Mouse (Mus musculus) kidney, embryonic 16.5 days (tissue): ENCODE measurements at regions not wholly inside any gene's neighbourhood (a gene's known extent, or its start where the extent isn't known, plus 50 kb on each side); places are given as distances from the start of the nearest gene placed in this dataset.
A peak's percentile ranks its signal among the peaks of the same experiment; 100 is the strongest.

Experiments
- ATAC-seq: fragments of 200-750 bp; cut with Nextera tagmentation; 2 replicates; pipeline ENCODE4 v1.8.0; 2017; ENCODE audit warnings: moderate TSS enrichment; ENCODE audit not compliant: low FRiP score, low TSS enrichment
- H3K27ac ChIP-seq: fragments of 300-500 bp; sonication (generic); 2 replicates; pipeline ENCODE4 v1.5.1; 2014; ENCODE audit warnings: low read length
- H3K27me3 ChIP-seq: fragments of 300-500 bp; sonication (generic); 2 replicates; pipeline ENCODE4 v1.6.1; 2014; ENCODE audit warnings: low read length, control low read depth, mixed read lengths; ENCODE audit not compliant: insufficient read depth
- H3K36me3 ChIP-seq: fragments of 300-500 bp; sonication (generic); 2 replicates; pipeline ENCODE4 v1.6.1; 2014; ENCODE audit warnings: low read length, control low read depth, mixed read lengths; ENCODE audit not compliant: insufficient read depth
- H3K4me1 ChIP-seq: fragments of 300-500 bp; sonication (generic); 2 replicates; pipeline ENCODE4 v1.6.1; 2014; ENCODE audit warnings: low read length, control low read depth, mixed read lengths; ENCODE audit not compliant: insufficient read depth
- H3K4me2 ChIP-seq: fragments of 300-500 bp; sonication (generic); replicated peaks from 2 replicates; pipeline ENCODE4 v1.6.1; 2014; ENCODE audit warnings: low read depth, low read length
- H3K4me3 ChIP-seq: fragments of 300-500 bp; sonication (generic); 2 replicates; pipeline ENCODE4 v1.5.1; 2014; ENCODE audit warnings: mild to moderate bottlenecking, low read length
- H3K9ac ChIP-seq: fragments of 300-500 bp; sonication (generic); replicated peaks from 2 replicates; pipeline ENCODE4 v1.6.1; 2014; ENCODE audit warnings: low read length
- H3K9me3 ChIP-seq: fragments of 300-500 bp; sonication (generic); 2 replicates; pipeline ENCODE4 v1.6.1; 2016; ENCODE audit warnings: low read length, control low read depth
- WGBS: fragments of 180-500 bp; shearing (Covaris S2); extraction: QIAGEN DNeasy Blood & Tissue Kit; methylation state at CpG from one replicate; pipeline ENCODE4 v1.1.7; 2014; 5-methylcytosine and 5-hydroxymethylcytosine counted together

GRCm38 (mm10) chr4:5379215-5379614, 586.1 kb upstream of the Impad1 start:
- H3K4me3 ChIP-seq: no peak overlapping the region
- ATAC-seq: no peak
- 70% methylated on average over 1 of the region's 1 CpGs for WGBS

GRCm38 (mm10) chr4:5358274-5358673, 565.1 kb upstream of the Impad1 start:
- H3K4me1 ChIP-seq: no peaks in the 10 kb centered on the region
- H3K27me3 ChIP-seq: no peaks in the 10 kb centered on the region
- no peaks in the 10 kb centered on the region for H3K9me3 ChIP-seq
- no peaks in the 10 kb centered on the region for H3K36me3 ChIP-seq
- no peak overlapping the region for H3K4me3 ChIP-seq
- ATAC-seq: no peak
- 95% methylated on average over 1 of the region's 1 CpGs for WGBS
- H3K27ac ChIP-seq: no peak overlapping the region
- no peak overlapping the region for H3K9ac ChIP-seq
- H3K4me2 ChIP-seq: no peak overlapping the region

More at GRCm38 (mm10) chr4:5379215-5379614, 586.1 kb upstream of the Impad1 start:
- H3K9me3 ChIP-seq: no peaks in the 10 kb centered on the region
- H3K4me2 ChIP-seq: no peak overlapping the region
- no peaks in the 10 kb centered on the region for H3K4me1 ChIP-seq
- no peaks in the 10 kb centered on the region for H3K36me3 ChIP-seq
- H3K9ac ChIP-seq: no peak overlapping the region
- no peak overlapping the region for H3K27ac ChIP-seq
- H3K27me3 ChIP-seq: no peaks in the 10 kb centered on the region

DNA sequence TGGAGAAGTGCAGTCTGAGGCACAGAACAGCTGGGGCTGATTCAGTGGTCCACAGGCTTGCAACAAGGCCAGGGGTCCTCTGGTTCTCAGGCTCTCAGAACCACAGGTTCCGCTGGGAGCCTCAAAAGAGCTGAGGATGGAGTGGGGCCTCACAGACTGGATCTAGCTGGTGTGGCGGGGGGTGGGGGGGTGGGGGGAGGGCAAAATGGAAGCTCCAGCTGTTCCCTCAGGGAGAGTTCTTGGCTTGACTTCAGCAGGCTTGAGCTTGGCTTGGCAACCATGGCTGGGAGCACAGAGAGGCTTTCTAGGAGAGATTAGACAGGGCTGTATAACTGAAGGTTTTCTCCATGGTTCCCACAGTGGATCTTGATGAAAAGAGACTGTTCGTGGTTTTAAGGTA, 553.1 kb upstream of the Impad1 start:
- no peak overlapping the region for H3K4me2 ChIP-seq
- no peak for ATAC-seq
- no peaks in the 10 kb centered on the region for H3K9me3 ChIP-seq
- no peaks in the 10 kb centered on the region for H3K36me3 ChIP-seq
- no peaks in the 10 kb centered on the region for H3K4me1 ChIP-seq
- no peak overlapping the region for H3K9ac ChIP-seq
- WGBS: 82% methylated on average over 3 of the region's 3 CpGs
- H3K4me3 ChIP-seq: no peak overlapping the region
- no peak overlapping the region for H3K27ac ChIP-seq
- no peaks in the 10 kb centered on the region for H3K27me3 ChIP-seq

- ATAC-seq: no peak
- WGBS: 93% methylated on average over 4 of the region's 4 CpGs
- Histone ChIP-seq H3K9me3 (no peaks in the 10 kb centered on the region), H3K4me2 (no peak overlapping the region), H3K4me3 (no peak overlapping the region), H3K27me3 (no peaks in the 10 kb centered on the region), H3K27ac (no peak overlapping the region), H3K36me3 (no peaks in the 10 kb centered on the region), H3K9ac (no peak overlapping the region), H3K4me1 (no peaks in the 10 kb centered on the region)
Observed at GRCm38 (mm10) chr4:5344739-5345138, 551.6 kb upstream of the Impad1 start.

DNA sequence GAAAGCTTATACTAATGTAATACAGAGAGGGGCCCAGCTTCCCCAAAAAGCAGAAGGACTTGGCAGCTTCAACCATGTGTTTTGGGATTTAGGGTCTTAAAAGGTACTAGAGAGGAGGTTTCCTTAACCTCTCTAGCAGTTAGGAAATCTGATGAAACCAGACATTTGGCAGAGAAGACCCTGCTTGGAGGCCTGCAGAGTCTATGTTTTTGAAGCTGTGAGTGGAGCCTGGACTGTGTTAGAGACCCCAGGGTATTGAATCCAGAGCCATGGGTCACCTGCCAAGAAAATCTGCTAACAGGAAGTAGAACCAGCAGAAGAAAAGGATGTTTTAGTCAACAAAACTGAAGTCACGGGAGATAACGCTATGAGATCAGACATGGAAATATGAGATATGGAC, 551.2 kb upstream of the Impad1 start:
- no peak overlapping the region for H3K4me3 ChIP-seq
- H3K9me3 ChIP-seq: no peaks in the 10 kb centered on the region
- no peaks in the 10 kb centered on the region for H3K36me3 ChIP-seq
- H3K4me2 ChIP-seq: no peak overlapping the region
- no peaks in the 10 kb centered on the region for H3K4me1 ChIP-seq
- ATAC-seq: no peak
- H3K27me3 ChIP-seq: no peaks in the 10 kb centered on the region
- WGBS: 81% methylated on average over 2 of the region's 2 CpGs
- H3K27ac ChIP-seq: no peak overlapping the region
- no peak overlapping the region for H3K9ac ChIP-seq

DNA sequence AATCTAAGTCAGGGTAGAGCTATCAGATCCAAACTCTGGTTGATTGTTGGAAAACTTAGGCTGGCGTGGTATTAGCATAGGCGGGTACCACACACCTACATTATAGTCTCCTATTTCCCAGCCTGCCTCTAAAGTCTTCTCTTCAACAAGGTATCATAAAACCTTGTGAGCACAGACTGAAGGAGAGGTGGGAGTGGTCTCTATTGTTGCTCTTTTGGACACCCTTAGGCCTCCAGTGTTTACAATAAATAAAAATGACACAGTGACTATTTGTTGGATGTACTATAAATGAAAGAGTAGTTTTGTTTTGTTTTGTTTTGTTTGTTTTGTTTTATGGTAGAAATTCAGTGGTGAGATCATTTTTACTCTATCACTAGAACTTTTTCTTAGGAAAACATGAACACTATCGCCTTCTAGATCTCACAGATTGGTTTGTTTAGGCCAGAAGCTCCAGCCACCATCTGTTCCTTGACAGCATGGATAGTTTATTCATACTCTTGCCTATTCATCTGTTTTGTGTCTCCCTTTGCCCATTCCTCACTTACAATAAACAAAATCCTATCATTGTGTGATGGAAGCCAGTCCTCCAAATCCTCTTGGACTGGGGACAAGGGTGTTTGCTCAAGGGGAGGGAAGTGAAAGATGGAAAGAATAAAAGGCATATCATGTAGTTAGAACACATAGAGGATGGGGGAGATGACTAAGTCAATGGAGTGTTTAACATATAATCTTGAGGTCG, 544.2 kb upstream of the Impad1 start:
- 73% methylated on average over 4 of the region's 4 CpGs for WGBS
- Histone ChIP-seq H3K9me3 (no peaks in the 10 kb centered on the region), H3K27ac (no peak overlapping the region), H3K27me3 (no peaks in the 10 kb centered on the region), H3K4me3 (no peak overlapping the region), H3K4me2 (no peak overlapping the region), H3K9ac (no peak overlapping the region), H3K4me1 (no peaks in the 10 kb centered on the region), H3K36me3 (no peaks in the 10 kb centered on the region)
- peak; percentile 69; the same call in 1 of the 2 replicates for ATAC-seq

GRCm38 (mm10) chr4:5335030-5335429, 541.9 kb upstream of the Impad1 start:
- Histone ChIP-seq H3K9me3 (no peaks in the 10 kb centered on the region), H3K27me3 (no peaks in the 10 kb centered on the region), H3K4me2 (no peak overlapping the region), H3K4me3 (no peak overlapping the region), H3K4me1 (no peaks in the 10 kb centered on the region), H3K9ac (no peak overlapping the region), H3K27ac (no peak overlapping the region), H3K36me3 (no peaks in the 10 kb centered on the region)
- 86% methylated on average over 2 of the region's 2 CpGs for WGBS
- no peak for ATAC-seq

- no peaks in the 10 kb centered on the region for H3K36me3 ChIP-seq
- H3K4me2 ChIP-seq: no peak overlapping the region
- no peak overlapping the region for H3K9ac ChIP-seq
- no peaks in the 10 kb centered on the region for H3K9me3 ChIP-seq
- H3K27ac ChIP-seq: no peak overlapping the region
- no peaks in the 10 kb centered on the region for H3K4me1 ChIP-seq
- ATAC-seq: no peak
- H3K4me3 ChIP-seq: no peak overlapping the region
- H3K27me3 ChIP-seq: no peaks in the 10 kb centered on the region
- 70% methylated on average over 5 of the region's 5 CpGs for WGBS
Observed at GRCm38 (mm10) chr4:5328497-5329194, 535.5 kb upstream of the Impad1 start.

- no peak overlapping the region for H3K4me2 ChIP-seq
- WGBS: 44% methylated on average over 2 of the region's 2 CpGs
- no peaks in the 10 kb centered on the region for H3K36me3 ChIP-seq
- H3K9ac ChIP-seq: no peak overlapping the region
- no peaks in the 10 kb centered on the region for H3K9me3 ChIP-seq
- no peaks in the 10 kb centered on the region for H3K27me3 ChIP-seq
- H3K4me1 ChIP-seq: no peaks in the 10 kb centered on the region
- no peak for ATAC-seq
- H3K4me3 ChIP-seq: no peak overlapping the region
- no peak overlapping the region for H3K27ac ChIP-seq
Observed at GRCm38 (mm10) chr4:5327171-5327661, 534.1 kb upstream of the Impad1 start.

DNA sequence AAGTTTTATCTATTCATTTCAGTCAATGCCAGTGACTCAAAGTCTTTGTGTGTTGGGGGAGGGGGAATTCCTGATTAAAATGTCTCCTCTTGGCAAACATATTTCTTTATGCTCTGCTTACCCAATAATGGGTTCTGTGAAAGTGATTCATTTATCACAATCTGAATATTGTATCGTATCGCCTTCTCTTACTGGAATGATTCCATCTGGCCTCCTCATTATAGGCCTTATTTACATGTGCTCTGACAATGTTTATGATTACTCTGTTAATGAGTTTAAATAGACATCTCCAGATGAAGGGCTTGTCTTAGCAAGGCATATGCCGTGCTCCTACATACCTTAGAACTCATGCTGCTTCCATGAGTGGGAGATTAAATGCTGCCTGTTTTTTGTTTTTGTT, 508.3 kb upstream of the Impad1 start:
- Histone ChIP-seq H3K4me1 (no peaks in the 10 kb centered on the region), H3K4me2 (no peak overlapping the region), H3K36me3 (no peaks in the 10 kb centered on the region), H3K27ac (no peak overlapping the region), H3K9me3 (no peaks in the 10 kb centered on the region), H3K9ac (no peak overlapping the region), H3K4me3 (no peak overlapping the region), H3K27me3 (no peaks in the 10 kb centered on the region)
- no peak for ATAC-seq
- 82% methylated on average over 3 of the region's 3 CpGs for WGBS
